In the genomic region with DNA sequence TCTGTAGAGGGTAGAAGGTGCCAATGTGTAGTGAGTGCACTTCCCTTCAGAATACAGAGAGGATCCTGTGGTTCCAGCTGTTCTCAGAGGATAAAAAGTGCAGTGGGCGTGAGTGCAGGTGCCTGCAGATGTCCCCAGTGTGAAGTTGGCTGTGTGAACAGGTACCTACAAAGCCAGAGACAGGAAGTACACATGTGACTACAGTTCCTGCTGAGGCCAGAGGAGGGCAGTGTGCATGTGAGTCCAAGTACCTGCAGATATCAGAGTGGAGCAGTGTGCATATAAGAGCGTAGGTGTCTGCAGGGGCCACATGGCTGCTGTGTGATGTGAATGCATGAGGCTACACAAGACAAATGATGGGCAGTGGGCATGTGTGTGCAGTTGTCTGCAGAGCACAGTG, we compare ENCODE assay signal across 10 mouse cellular contexts.
DNase-seq lines count a peak whose midpoint lies in the region; ATAC-seq lines count a peak whose summit lies in the region.
"Had no signal": no experiment of that assay in that cellular context is flagged by ENCODE, and none has a peak within 500 bp of the region (broad histone marks: within the 10 kb centered on the region; RNA-seq: fewer than 3 reads in every experiment).

No protein-coding gene starts in this region.

- no peaks in the 10 kb centered on the region for H3K27me3 ChIP-seq in kidney, embryonic 16.5 days (ENCODE audit: insufficient read depth, low read length)
- H3K27me3 ChIP-seq: hindbrain, embryonic 13.5 days had no signal

- H3K4me2 ChIP-seq in kidney, embryonic 16.5 days (replicated peaks; ENCODE audit: low read depth, low read length), result no peak overlapping the region
- H3K4me2 ChIP-seq: hindbrain, embryonic 13.5 days had no signal

- H3K9me3 ChIP-seq in kidney, embryonic 16.5 days (ENCODE audit: low read length), result no peaks in the 10 kb centered on the region
- H3K9me3 ChIP-seq: hindbrain, embryonic 13.5 days had no signal

- DNase-seq in kidney, adult 18-20 months, result peak; percentile 2
- DNase-seq in A20 (ENCODE audit: low read depth, low spot score) (peak; percentile 39), R1 (ENCODE audit: low read depth, low spot score) (peak; percentile 28), MN1 (ENCODE audit: low spot score) (no peak)
- no peak for DNase-seq in left cerebral cortex, adult 8-10 months (ENCODE audit: low spot score in 2 of 2)
- DNase-seq: embryo, embryonic 11 days had no signal

- no peaks in the 10 kb centered on the region for H3K36me3 ChIP-seq in kidney, embryonic 16.5 days (ENCODE audit: insufficient read depth, low read length)
- H3K36me3 ChIP-seq: hindbrain, embryonic 13.5 days had no signal

- WGBS in kidney, embryonic 16.5 days, result 75% methylated on average over 2 of the region's 2 CpGs

- H3K4me3 ChIP-seq in kidney, embryonic 16.5 days (ENCODE audit: low read length), result no peak overlapping the region
- H3K4me3 ChIP-seq: hindbrain, embryonic 13.5 days had no signal

- ATAC-seq in kidney, embryonic 16.5 days (ENCODE audit: low FRiP score, low TSS enrichment), result no peak
- ATAC-seq in neutrophil, adult 5-6 weeks (ENCODE audit: extremely low read depth, insufficient number of reproducible peaks, low FRiP score, poor library complexity, severe bottlenecking), result peak; percentile 75; the same call in 1 of the 2 replicates
- ATAC-seq in erythroid progenitor cell, adult 5-6 weeks (replicated peaks; ENCODE audit: low FRiP score, poor library complexity, severe bottlenecking), result no peak

- no peak overlapping the region for H3K9ac ChIP-seq in kidney, embryonic 16.5 days (replicated peaks; ENCODE audit: low read length)
- H3K9ac ChIP-seq: hindbrain, embryonic 13.5 days had no signal

- H3K4me1 ChIP-seq in kidney, embryonic 16.5 days (ENCODE audit: insufficient read depth, low read length), result no peaks in the 10 kb centered on the region
- H3K4me1 ChIP-seq: hindbrain, embryonic 13.5 days had no signal

- no peak overlapping the region for H3K27ac ChIP-seq in kidney, embryonic 16.5 days (ENCODE audit: low read length)
- H3K27ac ChIP-seq: hindbrain, embryonic 13.5 days had no signal

Comparison
In these comparisons a context has a peak if more than half of its experiments do, and no peak if none do; other contexts are left out.
1. DNase-seq: peak in kidney, adult 18-20 months (single experiment), A20 (single experiment) and R1 (single experiment); none in left cerebral cortex, adult 8-10 months (0 of 2) and MN1 (single experiment).